Mouse (Mus musculus): Measurements from ENCODE around the gene Gak.

Gak gene

GRCm38 (mm10) chr5:108629634-108630483 lies at the start of gene Gak, which contains the start of gene Tmem175:
Gene Gak, minus strand, starts transcription at chr5:108629755.
Gene Tmem175, plus strand, starts transcription at chr5:108629770.
- peak; percentile 91 for DNase-seq (ENCODE audit: low read depth, low spot score)

DNA sequence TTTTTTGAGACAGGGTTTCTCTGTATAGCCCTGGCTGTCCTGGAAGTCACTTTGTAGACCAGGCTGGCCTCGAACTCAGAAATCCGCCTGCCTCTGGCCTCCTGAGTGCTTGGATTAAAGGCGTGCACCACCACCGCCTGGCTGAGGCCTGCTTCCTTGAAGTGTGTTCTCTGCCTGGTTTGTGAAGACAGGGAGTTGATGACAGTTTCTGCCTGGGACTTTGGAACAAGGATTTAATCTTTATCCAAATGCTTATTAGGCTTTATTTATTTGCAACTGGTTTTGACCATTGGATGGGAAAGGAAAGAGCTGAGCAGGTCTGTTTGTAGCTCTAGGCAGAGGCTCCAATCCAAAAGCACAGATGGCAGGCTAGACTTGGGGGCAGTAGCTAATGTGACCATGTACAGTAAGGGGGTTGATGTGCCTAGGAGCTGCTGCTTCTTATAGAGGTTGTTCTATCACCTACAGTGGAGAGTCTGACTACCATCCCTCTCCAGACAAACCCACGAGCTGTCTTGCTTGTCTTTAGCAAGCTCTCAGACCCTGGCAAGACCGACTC lies 48.8 kb upstream of the Gak start:
- DNase-seq (ENCODE audit: low read depth, low spot score) = no peak

DNA sequence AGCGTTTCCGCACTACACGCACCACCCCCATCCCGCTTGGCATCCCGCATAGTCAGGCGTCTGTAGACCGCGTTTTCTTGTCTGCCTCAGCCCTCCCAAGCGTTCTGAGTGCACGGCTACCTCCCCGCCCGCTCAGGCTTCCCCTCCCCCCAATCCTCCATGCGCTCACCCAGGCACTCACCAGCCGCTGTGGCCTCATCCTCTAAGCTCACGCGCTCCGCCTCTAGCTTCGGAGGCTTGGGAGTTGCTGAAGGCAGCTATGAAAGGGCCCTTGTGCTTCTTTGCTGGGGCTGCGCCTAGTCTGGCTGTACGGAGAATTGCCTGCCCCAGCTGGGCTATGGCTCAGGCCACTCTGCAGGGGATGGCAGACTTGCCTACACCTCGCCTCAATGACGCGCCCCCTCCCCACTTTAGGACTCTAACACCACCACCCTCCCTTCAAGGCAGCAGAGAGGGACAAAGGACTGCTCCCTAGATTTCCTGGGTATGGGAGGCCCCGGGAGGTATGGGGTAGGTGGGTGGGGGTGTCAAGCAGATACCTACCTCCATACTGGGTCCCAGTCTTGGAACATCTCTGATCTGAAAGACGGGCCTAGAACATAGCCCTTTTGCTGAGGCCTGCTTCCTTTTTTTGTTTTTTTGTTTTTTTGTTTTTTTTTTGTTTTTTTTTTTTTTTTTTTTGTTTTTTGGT lies 48.2 kb upstream of the Gak start:
- peak; percentile 63 for DNase-seq (ENCODE audit: low read depth, low spot score)

DNA sequence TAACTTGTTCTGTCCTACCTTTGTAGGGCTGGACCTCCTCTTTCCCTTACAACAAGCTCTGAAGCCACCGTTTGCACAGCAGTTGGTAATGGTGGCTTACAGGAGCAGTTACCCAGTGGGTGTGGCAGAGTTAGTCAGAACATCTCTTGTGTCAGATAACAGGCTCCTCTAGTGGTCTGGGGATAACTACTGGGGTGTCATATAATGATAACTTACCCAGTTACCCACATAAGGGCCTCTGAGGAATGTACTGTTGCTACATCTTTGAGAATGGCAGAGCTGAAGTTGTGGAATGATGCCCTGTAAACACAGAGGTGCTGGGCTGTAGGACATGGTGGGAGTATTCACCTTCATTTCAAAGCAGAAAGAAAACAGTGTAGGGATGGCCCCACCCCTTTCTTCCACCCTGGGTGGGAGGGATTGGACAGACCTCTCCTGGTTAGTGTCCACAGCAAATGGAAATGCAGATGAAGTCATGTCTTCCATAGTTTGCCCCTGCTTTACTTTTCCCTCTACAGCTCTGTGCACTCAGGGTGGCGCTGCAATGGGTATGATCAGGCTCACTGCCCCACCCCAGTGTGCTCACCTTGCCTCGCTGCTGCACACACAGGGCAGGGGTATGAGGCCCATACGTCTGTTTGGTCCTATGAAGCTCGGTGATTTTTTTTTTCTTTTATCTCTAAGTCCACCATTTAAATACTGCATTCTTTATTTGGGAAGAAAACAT lies 47.4 kb upstream of the Gak start:
- DNase-seq (ENCODE audit: low read depth, low spot score) = no peak

DNA sequence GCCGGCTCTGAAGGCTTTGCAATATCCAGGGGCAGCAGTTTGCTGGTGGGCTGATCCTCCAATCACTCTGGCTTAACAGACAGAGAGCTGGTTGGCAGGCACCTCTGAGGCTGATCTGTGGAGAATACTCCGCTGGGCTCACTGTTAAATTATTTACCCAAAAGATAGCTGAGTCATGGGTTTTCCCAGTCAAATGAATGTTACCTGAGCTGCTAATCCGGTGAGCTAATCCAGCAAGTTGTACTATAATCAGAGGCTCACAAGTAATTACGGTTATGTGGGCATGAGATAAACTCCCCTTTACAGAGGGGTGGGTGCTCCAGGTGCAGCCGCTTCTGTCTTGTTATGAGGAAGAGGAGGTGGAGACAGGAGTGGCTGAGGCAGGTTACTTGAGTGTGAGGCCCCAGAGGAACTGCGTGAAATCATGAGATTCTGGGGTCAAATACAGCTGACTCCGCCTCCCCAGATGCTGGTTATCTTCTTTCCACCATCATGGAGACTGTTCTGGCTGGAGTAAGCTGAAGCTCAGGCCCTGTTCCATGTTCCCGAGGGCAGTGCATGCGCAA lies 45.8 kb upstream of the Gak start, which contains the start of gene Slc26a1:
Slc26a1 (minus strand) TSS at position 319 of the 566 bp plus-strand sequence.
- DNase-seq (ENCODE audit: low read depth, low spot score) = no peak

- no peak for DNase-seq (ENCODE audit: low read depth, low spot score)
Observed at GRCm38 (mm10) chr5:108674624-108675023, 45.1 kb upstream of the Gak start.

GRCm38 (mm10) chr5:108671757-108672156 lies 42.2 kb upstream of the Gak start:
- no peak for DNase-seq (ENCODE audit: low read depth, low spot score)

DNA sequence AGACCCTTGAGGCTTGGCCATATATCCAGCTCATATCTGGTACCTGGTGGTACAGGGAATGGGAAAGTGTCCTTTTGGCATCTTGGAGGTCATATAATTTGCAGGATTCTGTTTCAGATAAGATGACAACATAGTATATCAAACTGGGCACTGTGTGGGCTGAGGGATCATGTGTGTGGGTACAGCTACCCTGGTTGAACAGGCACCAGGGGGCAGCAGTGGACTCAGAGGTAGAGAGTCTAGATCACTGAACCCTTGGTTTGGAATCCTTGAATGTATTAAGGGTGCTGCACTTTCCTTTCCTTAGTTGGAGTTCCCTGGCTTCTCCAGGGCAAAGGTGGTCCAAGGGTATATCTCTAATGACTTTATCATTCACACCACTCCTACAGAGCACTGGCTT lies 41.2 kb upstream of the Gak start:
- DNase-seq (ENCODE audit: low read depth, low spot score) = no peak

GRCm38 (mm10) chr5:108669986-108670385 lies 40.4 kb upstream of the Gak start:
- no peak for DNase-seq (ENCODE audit: low read depth, low spot score)

DNA sequence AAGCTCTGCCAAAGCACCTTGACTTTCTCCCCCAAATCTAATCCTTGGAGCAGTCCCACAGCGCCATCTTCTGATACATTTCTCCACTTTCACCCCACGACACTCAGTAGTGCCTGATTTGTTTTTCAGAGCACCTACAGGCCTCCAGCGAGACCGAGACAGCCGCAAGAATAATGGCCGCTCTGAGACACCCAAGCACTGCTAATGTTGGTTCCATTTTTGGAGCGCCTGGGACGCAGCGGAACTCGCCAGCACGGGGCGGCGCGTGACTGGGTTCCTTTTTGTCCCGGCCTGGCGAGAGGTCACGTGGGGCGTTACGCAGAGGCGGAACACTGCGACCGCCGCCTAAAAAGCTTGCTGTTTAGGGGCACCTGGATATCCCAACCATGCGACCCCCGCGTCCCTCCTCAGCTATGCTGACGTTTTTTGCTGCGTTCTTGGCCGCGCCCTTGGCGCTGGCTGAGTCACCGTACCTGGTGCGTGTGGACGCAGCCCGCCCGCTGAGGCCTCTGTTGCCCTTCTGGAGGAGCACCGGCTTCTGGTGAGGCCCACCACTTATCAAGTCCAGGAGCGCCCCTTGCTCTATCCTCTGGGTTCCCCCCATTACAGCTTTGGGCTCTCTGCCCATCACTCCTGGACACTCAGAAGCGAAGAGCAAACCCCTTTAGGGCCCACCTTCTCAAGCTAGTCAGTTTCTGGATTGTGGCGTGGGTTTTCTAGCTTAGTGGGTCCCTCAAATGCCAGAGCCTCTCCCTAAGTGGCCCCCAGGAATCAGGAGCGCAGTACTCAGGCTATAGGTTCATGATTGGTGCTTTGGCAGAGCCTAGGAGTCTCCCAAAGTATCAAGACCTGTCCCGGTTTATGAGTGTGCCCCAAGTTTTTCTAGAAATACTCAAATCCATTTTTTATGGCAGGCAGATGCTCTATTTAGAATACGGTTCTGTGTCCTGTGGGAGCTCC lies 39.7 kb upstream of the Gak start, which contains the start of gene Dgkq:
Dgkq (minus strand) TSS at position 696 of the 960 bp plus-strand sequence.
- peak; percentile 65 for DNase-seq (ENCODE audit: low read depth, low spot score)

- DNase-seq (ENCODE audit: low read depth, low spot score) = no peak
Observed at GRCm38 (mm10) chr5:108668387-108668932, 38.9 kb upstream of the Gak start.

GRCm38 (mm10) chr5:108667370-108667769 lies 37.8 kb upstream of the Gak start:
- DNase-seq (ENCODE audit: low read depth, low spot score) = no peak

DNA sequence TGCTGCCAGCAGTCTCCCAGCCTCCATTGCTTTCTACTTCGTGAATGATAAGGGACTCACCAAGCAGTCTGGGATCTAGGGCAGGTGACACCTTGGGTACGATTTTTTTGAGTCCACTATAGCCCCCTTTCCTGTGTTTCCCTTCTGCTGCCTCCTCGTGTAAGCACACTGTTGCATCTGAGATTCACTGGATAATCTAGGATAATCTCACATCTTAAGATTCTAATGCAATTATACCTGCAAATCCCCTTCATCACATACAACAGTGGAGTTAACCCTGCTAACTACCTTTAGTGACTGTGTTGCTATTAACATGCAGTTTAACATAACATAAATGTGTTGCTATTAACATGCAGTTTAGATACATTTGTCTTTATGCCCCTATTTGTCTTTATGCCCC lies 35.5 kb upstream of the Gak start:
- DNase-seq (ENCODE audit: low read depth, low spot score) = no peak

DNA sequence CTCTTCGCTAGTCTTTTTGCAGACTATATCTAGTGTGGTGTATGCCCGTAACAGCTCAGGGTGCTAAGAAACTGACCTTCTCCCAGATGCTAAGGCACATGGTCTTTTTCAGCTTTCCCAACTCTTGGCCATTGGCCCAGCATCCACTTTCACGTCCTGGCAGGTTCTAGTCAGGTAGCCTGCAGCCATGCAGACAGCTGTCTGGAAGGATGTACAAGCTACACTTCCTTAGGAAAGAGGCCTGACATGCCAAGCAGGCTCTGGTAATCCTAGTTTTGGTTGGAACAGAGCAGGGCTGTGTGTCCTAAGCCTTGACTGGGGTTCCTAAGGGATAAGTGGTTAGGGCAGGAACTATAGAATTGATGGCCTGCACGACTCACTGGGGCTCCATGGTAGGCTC lies 33.2 kb upstream of the Gak start:
- no peak for DNase-seq (ENCODE audit: low read depth, low spot score)

DNA sequence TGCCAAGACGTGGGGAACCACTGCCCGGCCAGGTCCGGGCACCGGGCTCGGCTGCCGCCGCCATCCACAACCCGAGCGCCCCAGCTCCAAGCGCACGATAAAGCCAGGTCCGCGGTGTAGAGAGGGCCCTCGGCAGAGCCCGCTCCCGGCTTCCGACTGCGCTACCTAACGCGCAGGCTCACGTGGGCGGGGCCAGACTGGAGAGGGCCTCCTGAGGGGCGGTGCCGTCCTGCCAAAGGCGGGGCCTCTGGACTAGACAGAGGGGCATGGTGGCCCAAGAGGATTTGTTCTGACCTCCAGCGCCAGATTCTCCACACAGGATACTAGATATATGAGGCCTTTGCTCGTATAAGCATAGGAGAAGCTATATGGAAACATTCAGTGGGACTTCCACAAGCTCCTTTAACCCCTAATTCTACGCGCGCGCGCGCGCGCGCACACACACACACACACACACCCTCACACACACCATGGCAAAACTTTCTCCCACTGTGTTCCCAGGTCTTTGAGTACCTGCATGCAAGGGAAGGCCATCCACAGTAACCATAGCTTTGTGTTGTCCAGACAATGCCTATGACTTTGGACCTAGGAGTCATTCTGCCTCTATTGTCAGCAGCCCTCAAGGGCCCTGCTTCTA lies 31.2 kb upstream of the Gak start:
- DNase-seq (ENCODE audit: low read depth, low spot score) = peak; percentile 82

GRCm38 (mm10) chr5:108659698-108660631 lies 30.4 kb upstream of the Gak start, which contains the start of gene Idua:
Gene Idua, plus strand, starts transcription at chr5:108660331.
- no peak for DNase-seq (ENCODE audit: low read depth, low spot score)

DNA sequence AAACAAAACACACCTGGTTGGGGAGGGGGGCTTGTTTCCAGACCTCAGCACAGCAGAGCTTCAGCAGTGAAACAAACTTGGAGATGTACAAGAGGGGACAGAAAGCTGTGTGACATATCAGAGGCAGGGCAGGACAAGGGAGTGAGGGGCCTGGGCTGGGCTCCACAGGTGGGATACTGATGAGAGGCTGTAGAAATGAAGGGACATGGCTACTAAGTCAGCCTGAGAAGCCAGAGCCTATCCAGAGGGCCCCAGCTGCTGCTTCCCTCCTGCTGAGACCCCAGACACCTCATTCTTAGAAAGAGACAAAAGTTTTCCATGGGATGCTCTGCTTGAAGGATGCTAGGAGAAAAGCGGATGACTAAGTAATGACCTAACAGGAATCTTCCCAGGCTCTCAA lies 29.1 kb upstream of the Gak start:
- DNase-seq (ENCODE audit: low read depth, low spot score) = no peak

DNA sequence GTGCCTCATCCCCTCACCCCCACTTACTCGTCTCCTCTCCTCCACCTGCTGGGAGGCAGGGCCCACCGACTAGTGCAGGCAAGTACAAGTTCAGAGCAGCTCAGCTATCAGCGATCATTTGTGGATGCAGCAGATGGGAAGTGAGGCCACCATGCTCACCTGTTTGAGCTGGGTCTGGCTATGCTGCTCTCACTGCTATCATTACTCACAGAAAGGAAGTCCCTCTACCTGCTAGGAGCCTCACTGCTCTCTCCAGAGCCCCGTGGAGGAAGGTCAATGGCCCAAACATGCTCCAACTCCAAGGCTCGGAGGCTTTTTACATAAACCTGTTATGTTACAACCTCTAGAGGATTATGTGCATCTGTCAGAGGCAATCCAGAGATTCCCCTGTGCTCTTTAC lies 27.9 kb upstream of the Gak start:
- no peak for DNase-seq (ENCODE audit: low read depth, low spot score)

All from embryo, embryonic 11.5 days (tissue).